Mouse (Mus musculus): Measurements from ENCODE around the gene D1Ertd622e.

The D1Ertd622e gene

GRCm38 (mm10) chr1:97634104-97634503 is 27.8 kb downstream of the D1Ertd622e start:
- no peak for DNase-seq (ENCODE audit: low read depth in 1 of 2, low spot score in 2 of 2)

GRCm38 (mm10) chr1:97632545-97633256 is 29.2 kb downstream of the D1Ertd622e start:
- no peak for DNase-seq (ENCODE audit: low read depth in 1 of 2, low spot score in 2 of 2)

DNA sequence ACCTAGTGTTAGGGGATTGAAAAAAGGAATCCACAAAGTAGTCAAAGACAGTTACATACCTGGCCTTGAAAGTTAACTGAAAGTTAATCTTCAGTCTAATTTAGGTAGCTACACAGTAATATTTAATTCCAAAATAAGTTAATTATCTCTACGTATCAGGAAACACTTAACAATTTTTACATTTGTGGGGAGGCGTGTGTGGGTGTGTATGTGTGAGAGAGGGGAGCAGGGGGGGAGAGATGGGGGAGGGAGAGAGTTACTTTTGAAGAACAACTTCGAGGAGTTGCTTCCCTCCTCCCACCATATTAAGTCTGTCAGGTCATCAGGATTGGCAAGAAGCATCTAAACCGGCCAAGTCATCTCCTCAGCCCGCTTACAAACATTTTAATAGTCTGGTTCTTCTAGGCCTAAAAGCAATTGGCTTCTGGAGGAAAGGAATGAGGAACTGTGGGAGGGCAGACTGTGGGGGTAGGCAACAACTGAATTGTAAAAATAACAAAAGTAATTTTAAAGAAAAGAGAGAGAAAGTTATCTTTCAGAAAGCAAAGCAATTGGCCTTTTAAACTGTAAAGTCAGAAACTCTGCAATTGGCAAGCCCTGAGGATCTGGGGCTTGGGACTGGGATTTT is 29.9 kb downstream of the D1Ertd622e start:
- no peak for DNase-seq (ENCODE audit: low read depth in 1 of 2, low spot score in 2 of 2)

DNA sequence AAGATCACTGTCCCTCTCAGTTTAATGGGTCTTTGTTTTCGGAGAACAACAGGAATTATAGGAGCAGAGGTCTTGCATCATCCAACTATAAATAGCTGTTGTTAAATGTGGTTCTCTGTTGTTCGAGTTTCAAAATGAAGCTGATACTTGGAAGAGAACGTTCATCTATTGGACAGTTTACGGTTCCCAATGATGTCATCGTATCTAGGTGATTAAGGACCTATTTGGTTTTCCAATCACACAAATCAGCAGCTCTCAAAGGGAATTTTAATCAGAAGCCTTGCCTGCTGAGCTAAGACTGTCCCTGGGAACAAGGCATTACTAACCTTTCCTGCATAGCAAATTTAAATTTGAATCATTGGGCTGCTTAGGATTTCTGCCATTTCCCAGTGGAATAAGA is 31.7 kb downstream of the D1Ertd622e start:
- no peak for DNase-seq (ENCODE audit: low read depth in 1 of 2, low spot score in 2 of 2)

- no peak for DNase-seq (ENCODE audit: low read depth in 1 of 2, low spot score in 2 of 2)
Measured at GRCm38 (mm10) chr1:97628859-97629258, 33.0 kb downstream of the D1Ertd622e start.

DNA sequence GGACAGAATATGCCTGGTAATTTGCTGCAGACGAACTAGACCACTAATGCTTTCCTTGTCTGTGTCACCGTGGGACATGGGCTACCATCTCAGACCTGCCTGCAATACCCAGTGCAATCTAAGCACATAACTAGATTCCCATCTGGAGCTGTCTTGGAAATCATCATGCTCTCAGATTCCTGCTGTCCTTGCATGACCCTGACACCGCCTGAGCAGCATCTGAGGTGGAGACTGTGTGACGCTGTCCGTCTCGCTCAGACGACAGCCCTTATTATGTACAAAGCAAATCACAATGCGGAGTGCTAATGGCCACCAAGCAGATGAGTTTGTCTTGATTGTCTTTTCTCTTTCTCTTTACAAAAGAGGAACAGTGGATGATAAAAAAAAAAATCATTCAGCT is 33.9 kb downstream of the D1Ertd622e start:
- DNase-seq (ENCODE audit: low read depth in 1 of 2, low spot score in 2 of 2), result no peak

GRCm38 (mm10) chr1:97625427-97625826 is 36.4 kb downstream of the D1Ertd622e start:
- no peak for DNase-seq (ENCODE audit: low read depth in 1 of 2, low spot score in 2 of 2)

DNA sequence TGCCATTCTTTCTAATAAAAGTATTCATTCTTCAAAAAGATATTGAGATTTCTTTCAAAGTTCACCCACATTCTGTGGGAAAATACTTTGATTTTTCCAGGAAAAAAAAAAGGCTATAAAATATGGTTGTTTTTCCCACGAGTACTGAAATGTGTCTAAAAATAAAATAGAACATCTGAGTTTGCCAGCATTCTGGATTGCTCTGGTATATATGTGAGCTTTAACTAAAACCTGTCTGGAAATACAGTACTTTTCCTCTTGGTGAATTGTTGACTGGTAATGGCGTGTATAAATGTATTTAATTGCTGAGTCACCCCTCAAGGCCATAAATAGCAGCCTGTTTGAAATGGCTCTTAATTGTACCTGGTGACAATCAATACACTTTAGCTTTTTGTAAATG is 37.5 kb downstream of the D1Ertd622e start:
- DNase-seq (ENCODE audit: low read depth in 1 of 2, low spot score in 2 of 2), result no peak

DNA sequence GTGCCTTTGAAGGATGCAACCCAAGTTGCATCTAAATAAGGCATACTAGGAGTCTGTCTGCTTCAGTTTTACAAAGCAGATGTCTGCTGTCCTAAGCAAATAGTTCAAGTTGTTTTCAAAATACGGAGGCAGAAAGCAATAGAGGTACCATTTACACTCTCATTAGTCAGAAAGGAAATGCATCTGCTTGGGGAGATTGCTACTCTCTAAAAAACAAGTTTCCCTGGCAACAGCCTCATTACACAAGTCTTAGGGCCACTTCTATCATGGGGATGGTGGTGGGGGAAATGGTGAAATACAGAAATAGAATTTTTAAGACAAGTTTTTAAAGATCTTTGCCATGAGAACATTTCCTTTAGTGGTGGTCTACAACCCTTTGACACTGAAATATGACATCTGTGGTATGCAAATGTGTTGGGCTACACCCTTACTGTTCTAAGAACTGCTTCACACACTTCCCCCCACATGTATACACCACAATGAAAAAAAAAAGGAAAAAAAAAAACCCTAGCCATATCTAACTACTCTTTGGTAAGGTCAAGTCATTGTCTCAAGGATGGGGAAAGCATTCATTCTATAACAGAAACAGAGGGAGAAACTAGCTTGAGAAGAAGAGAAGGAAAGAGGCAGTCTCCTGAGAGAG is 38.5 kb downstream of the D1Ertd622e start:
- no peak for DNase-seq (ENCODE audit: low read depth in 1 of 2, low spot score in 2 of 2)

- no peak for DNase-seq (ENCODE audit: low read depth in 1 of 2, low spot score in 2 of 2)
Measured at GRCm38 (mm10) chr1:97622574-97623208, 39.2 kb downstream of the D1Ertd622e start.

- DNase-seq (ENCODE audit: low read depth in 1 of 2, low spot score in 2 of 2), result no peak
Measured at GRCm38 (mm10) chr1:97619621-97620320, 42.1 kb downstream of the D1Ertd622e start.

DNA sequence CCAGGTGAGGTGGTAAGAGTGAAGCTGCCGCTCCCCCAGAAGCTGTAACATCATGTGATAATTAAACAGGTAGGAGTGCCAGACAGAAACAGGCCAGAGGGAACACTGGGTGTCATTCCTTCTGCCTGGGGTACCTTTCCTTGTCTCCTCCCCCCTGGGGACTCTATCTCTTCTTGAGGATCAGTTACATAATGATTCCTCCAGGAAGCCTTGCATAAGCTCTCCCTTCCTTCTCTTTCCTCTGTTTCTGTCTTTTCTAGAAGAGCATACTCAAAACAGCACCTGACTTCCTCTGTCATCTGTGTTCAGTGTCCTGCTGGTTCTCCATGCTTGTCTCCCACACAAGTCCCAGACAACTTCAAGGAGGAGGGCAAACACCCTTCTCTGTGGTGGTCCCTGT is 46.3 kb downstream of the D1Ertd622e start:
- DNase-seq (ENCODE audit: low read depth in 1 of 2, low spot score in 2 of 2), result no peak

DNA sequence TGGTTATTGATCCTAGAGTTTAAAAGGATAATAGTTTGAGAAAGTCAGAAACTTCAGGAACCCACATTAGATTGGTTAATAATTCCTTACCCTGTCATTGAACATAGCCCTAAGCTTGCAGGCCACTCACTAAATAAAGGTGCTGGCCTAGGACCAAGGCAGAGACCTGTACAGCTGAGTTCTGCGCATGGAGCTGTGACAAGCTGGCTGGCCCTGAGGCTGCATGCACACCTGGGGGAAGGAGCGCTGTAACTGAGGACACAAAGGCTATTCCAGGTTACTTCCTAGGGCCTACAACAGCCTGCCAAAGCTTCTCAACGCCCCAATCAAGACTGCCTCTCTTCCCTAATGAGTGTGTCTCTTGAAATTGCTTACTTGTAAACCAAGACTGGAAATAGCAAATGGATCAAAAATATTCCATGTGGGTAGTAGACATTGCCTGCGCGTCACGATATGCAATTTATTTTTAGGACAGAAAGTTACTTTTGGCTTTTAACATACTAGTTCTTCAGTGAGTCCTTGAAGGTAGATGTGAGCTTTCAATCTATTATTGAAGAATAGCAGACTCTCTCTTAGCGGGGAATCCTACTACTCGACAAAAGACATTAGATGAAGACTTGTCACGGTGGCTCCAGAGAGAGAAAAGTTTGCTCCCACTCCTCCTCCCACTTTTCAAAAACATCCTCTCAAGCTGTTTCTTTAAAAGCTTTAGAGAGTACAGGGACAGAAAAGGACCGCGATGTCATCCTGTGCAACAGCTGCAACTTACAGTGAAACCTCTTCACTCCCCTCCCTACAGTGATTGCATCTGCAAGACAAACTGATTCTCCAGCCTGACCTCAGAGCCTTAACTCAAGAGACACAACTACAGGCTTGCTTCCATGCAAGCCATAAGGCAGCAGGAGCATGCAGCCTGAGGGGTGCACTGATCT is 47.1 kb downstream of the D1Ertd622e start:
- no peak for DNase-seq (ENCODE audit: low read depth in 1 of 2, low spot score in 2 of 2)

DNA sequence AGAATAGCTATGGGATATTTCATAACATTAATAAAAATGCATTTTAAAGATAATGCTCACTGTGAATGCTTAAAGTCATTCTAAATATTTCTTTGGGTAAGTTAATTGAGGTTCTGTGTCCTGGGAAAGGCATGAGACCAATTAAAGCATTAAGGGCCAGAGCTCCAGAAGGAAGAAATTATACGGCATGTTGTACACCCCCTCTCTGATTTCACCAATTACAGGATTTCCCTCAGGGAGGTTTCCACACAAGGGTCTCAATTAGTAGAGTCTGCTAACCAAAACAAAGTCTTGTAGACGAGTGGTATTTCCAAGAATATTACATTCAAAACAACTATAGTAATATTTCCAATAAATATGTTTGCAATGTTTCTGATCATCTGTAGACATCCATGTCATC is 50.1 kb downstream of the D1Ertd622e start:
- no peak for DNase-seq (ENCODE audit: low read depth in 1 of 2, low spot score in 2 of 2)

GRCm38 (mm10) chr1:97603361-97603760 is 58.5 kb downstream of the D1Ertd622e start:
- DNase-seq (ENCODE audit: low read depth in 1 of 2, low spot score in 2 of 2), result no peak

GRCm38 (mm10) chr1:97600371-97600770 is 61.5 kb downstream of the D1Ertd622e start:
- DNase-seq (ENCODE audit: low read depth in 1 of 2, low spot score in 2 of 2), result no peak

GRCm38 (mm10) chr1:97599101-97599500 is 62.8 kb downstream of the D1Ertd622e start:
- DNase-seq (ENCODE audit: low read depth in 1 of 2, low spot score in 2 of 2), result no peak

GRCm38 (mm10) chr1:97588561-97588960 is 73.3 kb downstream of the D1Ertd622e start:
- no peak for DNase-seq (ENCODE audit: low read depth in 1 of 2, low spot score in 2 of 2)

DNA sequence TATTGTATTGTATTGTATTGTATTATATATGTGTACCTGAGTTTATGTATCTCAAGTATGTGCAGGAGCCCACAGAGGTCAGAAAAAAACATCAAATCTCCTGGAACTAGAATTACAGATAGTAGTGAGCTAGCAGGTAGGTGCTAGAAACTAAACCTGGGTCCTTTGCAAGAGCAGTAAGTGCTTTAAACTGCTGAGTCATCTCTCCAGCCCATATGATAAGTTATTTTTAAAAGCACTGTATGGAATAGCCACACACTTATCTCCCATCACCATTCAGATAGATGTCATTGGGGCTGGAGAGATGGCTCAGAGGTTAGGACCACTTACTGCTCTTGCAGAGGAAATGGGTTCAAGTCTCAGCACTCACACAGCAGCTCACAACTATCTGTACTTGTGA is 76.8 kb downstream of the D1Ertd622e start:
- DNase-seq (ENCODE audit: low read depth in 1 of 2, low spot score in 2 of 2), result no peak

- DNase-seq (ENCODE audit: low read depth in 1 of 2, low spot score in 2 of 2), result no peak
Measured at GRCm38 (mm10) chr1:97584171-97584570, 77.7 kb downstream of the D1Ertd622e start.

Data from monocyte, adult 2 months (primary cell).